Mouse (Mus musculus) right cerebral cortex, postnatal 36 days (tissue): ENCODE measurements around the gene Cab39l.
"Not testable (repeated sequence)": the region's sequence is repeated elsewhere in the genome, so short reads cannot be mapped to it uniquely, and the experiment has no call there.

Experiments used
- DNase-seq, 2 experiments: peaks; one replicate each; pipeline ENCODE4 v3.0.0; 2022; ENCODE audit warnings: low spot score in 2 of 2, mixed read lengths in 1 of 2

The Cab39l gene

DNA sequence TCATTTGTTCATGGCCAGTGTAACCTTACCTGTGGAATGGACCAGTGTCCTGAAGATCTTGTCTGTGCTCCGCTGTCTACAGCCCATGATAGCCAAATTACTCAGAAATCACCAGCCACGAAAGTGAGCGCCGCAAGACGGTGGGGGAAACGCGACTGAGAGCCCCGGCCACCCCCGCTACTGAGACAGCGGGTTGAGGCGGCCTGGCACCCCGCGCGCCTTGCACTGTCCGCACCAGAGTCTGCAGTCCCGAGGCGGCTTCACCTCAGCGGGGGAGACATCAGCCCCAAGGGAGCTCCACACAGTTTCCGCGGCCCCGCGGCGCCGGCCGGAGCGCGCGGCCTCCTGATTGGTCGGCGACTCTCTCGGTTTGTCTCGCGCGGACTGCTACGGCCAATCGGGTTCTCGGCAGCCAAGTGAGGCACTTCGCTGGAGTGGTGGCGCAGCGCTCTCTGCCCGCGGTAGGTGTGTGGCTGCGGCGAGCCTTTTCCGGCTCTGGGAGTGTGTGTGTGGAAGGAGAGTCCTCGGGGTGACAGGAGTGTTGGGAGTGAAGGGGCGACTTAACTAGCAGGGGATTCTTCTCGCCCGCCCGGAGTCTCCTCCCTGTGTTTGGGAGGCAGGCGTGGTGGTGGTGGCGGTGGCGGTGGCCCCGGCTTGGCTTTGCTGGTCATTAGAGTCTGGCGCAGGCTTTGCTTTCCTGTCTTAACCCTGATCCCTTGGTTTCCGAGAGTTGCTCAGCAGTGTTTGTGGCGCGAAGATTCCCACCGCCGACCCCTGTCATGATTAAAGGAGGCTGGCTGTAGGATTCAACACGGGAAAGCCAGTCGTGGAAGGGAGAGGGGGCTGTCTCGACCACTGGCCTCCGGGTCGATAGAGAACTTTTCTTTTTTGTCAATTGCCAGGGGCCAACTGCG, at the start of gene Cab39l, which contains the start of gene Setdb2:
TSS of gene Cab39l (plus strand) at position 415 of the 914 bp plus-strand sequence.
TSS of gene Setdb2 (minus strand) at position 327 of the 914 bp plus-strand sequence.
- peak; percentile 93 to 95 for DNase-seq

DNA sequence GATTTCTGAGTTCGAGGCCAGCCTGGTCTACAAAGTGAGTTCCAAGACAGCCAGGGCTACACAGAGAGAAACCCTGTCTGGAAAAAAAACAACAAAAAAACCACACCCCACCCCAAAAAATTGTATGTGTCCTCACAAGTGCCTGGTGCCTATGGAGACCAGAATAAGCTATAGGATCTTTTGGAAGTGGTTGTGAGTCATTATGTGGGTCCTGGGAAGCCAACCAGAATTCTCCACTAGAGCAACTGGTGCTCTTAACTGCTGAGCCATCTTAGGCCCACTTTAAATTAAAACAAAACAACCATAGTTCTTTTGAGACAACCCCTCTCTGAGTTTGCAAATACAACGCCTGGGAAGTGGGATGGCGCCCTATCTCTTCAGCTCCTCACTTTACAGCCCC, 45.5 kb upstream of the Cab39l start, which contains the start of gene Phf11c:
TSS of gene Phf11c (minus strand) at position 101 of the 400 bp plus-strand sequence.
- no peak for DNase-seq

DNA sequence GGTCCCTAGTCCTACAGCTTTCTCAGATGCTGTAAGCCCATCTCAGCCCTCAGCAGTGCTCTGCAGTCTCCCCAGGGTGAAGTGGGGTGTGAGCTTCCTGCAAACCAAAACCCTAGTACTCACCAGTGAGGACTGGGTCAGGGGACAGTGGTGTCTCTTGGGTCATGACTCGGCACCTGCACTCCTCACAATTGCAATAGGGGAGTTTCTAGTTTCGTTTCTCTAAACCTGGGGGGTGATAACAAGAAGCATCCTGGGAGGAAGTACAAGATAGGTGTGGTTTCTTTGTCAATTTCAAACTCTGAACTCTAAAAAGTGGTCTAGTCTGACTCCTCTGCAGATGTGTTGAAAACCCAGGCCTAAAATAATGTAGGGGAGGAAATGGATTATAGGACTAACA, 43.8 kb upstream of the Cab39l start:
- no peak for DNase-seq

DNA sequence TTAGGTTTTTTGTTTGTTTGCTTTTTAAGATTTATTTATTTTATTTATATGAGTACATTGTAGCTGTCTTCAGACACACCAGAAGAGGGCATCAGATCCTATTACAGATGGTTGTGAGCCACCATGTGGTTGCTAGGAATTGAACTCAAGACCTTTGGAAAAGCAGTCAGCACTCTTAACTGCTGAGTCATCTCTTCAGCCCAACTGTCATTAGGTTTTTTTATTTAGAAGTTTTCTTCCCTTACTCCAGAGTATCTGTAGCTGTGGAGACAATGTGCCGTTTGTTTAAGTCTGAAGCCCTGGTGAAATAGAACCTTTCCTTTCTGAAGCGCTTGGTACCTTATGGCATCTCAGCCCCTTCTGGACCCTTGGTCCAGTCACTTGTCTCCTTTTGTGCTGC, 25.8 kb upstream of the Cab39l start:
- not testable (repeated sequence) for DNase-seq

DNA sequence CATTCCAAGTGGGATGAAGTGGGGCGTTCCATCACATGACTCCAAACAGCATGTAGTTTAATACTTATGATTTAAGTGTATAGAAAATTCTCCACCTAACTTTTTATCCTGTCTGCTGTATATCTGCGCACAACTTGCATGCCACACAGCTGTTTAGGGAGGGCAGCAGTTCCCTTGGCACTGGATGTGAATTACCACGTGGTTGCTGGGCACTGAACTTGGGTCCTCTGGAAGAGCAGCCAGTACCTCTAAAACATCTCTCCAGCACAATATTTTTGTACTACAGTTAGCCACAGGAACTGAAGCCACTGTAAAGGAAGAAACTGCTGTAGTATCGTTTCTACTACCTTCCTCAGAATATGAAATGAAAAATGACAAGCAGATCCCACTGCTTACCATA, 22.6 kb upstream of the Cab39l start:
- no peak for DNase-seq

DNA sequence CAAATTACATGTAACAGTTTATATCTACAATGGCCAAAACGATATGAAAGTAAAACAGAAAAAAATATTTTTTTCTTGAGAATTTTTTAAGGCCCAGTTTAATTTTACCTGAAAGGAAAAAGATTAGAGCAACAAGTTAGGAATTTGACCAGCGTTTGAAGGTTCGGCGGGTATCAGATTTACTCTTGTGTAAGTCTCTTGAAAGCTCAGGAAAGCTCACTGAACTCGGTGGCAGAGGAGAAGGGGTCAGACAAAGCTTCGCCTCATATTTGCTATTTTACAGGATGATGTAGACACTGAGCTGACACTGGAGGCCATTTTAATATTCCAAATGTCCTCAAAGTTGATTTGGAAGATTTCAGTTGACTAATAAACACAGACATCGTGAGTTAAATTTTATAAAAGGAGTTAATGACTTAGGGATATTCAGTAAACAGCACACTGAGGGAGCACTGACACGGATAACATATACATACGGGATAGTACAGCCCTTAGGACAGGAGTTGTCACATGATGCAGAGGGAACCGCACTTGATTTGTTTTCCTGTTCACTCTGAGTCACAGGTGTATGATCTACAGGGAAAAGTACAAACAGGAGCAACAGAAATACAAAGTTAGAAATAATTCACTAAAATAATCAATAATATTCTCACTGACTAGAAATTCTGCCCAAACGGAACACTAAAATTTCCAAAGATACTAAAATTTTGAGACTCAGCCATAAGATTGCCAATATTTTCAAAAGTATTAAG, 17.7 kb upstream of the Cab39l start:
- DNase-seq, result no peak

DNA sequence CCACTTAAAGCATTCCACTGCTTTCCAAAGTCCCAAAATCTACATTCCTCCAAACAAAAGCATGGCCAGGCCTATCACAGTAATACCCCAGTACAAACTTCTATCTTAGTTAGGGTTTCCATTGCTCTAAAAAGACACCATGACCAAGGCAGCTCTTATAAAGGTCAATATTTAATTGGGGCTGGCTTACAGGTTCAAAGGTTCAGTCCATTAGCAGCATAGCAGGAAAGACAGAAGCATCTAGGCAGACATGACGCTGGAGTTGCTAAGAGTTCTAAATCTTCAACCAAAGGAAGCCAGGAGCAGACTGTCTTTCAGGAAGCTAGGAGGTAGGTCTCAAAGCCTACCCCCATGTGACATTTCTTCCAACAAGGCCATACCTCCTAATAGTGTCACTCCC, 10.2 kb upstream of the Cab39l start:
- DNase-seq, result no peak

DNA sequence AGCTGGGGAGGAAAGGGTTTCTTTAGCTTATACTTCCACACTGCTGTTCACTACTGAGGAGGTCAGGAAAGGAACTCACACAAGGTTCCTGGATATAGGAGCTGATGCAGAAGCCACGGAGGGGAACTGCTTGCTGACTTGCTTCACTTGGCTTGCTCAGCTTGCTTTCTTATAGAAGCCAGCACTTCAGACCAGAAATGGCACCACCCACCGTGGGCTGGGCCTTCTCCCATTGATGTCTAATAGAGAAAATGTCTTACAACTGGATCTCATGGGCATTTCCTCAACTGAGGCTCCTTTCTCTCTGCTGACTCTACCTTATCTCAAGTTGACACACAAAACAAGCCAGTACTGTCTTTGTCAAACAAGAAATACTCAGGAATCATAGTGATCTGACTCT, 6.9 kb upstream of the Cab39l start:
- DNase-seq, result no peak

DNA sequence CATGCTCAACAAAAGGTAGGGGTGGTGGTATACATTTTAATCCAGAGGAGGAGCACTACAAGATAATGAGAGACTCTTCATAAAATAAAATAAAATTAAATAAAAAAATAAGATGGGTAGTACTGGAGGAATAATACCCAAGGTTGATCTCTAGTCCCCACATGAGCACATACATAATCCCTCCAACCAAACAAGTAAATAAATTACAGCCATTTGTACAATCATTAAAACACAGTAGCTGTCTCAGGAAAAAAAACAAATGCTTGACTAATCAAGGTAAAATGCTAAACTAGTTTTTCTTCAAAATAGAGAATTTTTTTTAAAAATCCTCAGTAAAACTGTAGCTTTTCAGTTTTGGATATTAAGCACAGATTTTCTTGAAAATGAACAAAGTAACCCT, 5.6 kb upstream of the Cab39l start:
- no peak for DNase-seq

DNA sequence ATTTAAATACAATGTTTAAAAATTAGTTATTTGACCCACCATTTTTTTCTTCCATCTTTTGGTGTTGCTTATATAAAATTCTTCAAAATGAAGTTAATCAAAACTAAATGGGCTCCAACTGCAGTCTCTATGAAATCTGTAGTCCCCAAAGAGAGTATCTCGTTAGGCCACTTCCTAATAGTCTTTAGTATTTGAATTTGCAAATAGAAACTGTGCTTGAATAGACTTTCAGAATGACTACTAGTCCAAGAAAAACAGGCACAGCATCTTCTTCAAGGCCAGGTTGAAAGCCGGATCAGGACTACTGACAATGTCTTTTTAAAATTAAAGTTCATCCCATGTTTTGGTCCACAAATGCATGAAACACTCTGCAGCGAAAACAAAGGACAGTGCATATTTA, 3.4 kb upstream of the Cab39l start:
- DNase-seq, result no peak

DNA sequence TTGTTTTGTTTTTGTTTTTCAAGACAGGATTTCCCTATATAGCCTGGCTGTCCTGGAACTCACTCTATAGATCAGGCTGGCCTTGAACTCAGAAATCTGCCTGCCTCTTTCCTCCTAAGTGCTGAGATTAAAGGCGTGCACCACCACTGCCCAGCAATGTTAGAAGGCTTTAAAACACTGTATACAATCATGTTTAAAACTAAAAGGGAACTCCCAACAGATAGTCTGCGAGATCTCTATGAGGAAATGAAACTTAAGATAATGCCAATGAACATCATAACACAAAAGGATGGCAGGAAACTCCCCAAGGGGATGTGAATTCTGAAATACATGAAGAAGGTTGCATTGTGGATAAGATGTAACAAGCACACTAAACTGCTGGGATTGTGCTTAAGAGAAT, 2.3 kb upstream of the Cab39l start:
- DNase-seq, result no peak

DNA sequence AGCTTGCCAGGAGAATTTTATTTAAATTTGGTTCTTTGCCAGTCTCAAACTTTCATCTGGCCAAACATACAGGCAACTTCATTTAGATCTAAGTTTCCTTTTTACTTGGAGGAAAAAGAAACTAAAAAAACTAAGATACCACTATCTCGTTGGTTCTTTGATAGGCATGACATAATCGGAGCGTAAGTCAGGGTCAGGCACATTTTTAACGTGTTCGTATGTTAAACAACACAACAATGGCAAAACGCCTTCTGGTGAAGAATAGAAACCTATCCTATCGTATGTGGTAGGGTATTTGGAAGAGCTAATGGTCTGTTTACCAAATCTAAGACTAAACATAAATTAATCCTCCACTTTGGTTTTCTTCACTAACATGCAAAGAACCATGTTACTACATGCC, 733 bp upstream of the Cab39l start:
- no peak for DNase-seq

DNA sequence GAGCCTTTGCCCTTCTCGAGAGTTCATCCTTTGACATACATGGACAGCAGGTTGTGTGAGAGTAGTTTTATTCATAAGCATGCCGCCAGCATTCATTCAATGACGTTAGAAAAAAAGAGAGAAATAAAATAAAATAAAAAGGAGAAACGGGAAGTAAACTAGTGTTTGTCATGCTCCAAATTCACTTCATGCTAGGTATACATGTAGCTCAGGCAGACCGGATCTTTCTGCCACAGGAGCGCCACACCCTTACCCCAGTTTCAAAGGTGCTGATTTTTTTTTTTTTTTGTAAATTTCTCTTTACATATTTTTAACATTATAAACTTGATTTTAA, 667 bp downstream of the Cab39l start:
- no peak for DNase-seq

DNA sequence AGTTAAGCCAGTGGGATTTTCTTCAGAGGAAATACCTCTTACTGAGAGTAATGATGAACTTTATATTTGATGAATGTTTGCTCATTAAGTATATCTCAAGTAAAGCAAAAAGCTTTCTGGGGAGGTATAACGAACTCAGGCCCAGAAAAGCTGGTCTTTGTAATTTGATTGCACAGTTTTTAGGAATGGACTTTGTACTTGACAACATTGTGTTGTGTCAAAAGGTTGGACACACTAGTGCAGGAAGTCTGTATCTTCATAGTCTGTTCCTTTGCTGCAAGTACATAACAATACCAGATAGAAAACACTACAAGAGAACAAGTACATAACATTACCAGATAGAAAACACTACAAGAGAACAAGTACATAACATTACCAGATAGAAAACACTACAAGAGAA, 4.6 kb downstream of the Cab39l start:
- DNase-seq, result no peak

DNA sequence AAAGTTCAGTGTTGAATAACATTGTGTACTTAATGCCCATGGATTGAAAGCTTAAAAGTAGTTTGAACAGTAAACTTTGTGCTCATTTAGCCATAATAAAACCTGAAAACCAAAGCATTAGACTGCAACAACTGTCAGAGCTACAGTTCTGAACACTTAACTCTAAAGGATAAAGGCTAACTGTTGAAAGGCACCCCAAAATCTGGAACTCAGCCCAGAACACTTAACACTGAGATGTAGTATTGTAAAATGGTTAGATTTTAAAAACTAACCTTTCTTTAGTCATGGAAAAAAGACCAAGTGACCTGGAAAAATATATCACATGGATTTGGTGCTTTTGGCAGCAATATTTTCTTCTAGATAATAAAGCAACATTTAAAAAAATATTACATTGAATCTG, 7.2 kb downstream of the Cab39l start:
- no peak for DNase-seq

DNA sequence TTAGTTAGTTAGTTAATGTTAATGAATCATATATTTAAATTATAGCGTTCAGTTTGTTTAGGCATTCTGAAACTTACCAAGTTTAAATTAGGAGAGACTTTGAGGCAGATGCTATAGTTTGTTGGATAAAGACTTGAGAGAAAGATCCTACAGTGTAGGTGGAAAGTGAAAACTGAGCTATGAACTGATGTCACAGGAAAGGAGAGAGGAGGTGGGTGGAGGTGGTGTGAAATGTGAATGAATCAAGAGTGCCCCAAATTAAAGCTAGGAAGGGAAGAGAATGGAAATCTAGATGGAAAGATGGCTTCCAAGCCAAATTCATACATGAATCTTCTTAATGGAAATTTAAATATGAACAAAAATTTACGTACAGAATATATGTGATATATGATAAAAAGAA, 25.7 kb downstream of the Cab39l start:
- DNase-seq, result no peak

DNA sequence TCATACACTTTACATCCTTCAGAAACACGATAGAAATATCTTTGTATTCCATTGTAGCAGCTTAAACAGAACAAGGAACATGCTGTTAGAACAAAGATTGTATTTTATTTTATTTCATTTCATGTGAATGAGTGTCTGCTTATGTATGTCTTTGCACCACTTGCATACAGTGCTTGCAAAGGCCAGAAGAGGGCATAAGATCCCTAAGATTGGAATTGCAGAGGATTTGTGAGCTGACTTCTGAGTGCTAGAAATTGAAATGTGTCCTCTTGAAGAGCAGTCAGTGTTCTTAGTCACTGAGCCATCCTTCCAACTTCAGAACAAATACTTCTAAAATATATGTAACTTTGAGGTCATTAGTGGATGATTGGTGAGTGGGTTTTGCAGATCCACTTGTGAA, 27.0 kb downstream of the Cab39l start:
- no peak for DNase-seq

DNA sequence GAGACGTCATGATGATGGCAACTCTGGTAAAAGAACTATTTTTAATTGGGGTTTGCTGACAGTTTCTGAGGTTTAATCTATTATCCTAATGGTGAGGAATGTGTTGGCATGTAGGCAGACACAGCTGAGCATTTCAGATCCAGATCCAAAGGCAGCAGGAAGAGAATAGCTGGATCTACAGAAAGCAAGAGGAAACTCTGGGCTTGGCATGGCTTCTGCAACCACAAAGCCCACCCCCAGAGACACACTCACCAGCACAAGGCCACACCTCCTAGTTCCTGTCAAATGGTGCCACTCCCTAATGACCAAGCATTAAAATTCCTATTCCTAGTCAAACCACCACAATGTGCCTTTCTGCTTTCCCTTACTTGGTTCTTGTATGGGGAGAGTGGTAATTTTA, 30.0 kb downstream of the Cab39l start:
- no peak for DNase-seq

DNA sequence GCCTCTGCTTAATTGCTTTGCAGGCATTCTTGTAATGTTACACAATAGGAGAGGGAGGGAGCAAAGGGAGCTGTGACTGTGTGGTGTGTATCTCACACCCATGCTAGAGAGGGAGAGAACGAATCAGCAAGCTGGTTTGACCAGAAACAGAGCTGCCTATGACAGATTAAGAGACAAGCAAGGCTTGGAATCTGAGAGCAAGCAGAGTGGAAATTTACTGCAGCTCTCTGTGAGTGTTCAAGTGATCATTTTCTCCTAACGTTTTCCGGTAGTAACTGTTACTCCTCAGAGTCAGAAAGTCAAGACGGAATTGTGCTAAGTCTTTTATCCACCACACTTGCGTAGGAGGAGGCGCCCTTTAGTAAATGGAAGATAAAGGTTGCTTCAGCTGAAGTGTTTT, 37.9 kb downstream of the Cab39l start:
- DNase-seq, result peak in 1 of 2 experiments; percentile 20

DNA sequence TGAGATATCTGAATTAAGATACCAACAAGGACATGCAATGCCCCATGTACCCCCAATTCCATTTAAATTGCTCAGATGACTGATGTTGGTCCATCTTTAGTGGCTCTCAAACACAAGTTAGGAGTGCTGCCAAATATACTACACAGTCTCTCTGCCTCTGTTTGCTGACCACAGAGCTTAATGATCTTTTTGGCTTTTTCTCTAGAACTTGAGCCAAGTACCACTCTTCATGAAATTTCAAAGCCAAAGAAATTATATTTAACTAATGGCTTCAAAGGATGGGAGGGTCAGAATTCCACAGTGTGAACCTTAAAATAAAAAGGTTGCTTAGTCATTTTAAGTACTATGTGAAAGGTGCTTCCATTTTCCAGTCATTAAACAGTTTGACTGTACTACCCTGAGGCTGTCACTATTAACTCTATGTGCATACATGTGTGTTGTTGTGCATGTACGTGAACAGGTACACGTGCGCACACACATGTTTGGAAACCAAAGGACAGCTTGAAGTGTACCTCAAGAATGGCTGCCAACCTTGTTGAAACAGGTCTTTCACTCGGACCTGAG, 44.6 kb downstream of the Cab39l start:
- no peak for DNase-seq

DNA sequence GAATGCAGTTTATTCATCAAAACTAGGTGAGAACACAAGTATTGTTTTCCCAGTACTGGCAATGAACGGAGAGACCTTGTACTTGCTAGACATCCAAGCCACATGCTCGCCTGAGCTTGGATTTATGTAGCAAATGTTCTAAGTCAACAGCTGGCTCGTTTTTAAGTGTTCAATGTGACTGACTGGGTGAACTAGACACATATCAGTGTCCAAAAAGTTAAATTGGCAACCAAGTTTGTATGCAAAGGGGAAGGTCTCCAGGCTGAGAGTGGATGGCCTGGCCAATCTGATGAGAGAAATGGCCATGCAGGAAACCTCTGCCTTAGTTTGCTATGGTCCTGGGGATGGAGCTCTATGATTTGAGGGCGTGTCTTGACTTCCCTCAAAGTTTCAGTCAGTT, 51.6 kb downstream of the Cab39l start:
- no peak for DNase-seq

DNA sequence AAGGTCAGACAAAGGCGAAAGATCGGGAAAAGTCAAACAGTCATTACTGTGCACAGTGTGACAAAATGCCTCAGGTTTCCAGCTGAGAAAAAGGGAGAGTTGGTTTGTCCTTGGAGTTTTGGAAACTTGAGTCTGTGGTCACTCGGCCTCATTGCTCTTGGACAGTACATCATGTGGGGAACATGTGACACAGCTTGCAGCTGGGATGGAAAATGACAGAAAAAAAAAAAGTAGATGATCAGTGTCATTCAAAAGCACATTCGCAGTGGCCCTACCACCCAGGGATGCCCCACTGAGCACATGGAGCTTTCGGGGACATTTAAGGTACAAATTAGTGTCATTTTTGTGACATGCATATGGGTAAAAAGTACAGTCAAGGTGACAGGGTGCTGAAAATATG, 57.2 kb downstream of the Cab39l start:
- no peak for DNase-seq

DNA sequence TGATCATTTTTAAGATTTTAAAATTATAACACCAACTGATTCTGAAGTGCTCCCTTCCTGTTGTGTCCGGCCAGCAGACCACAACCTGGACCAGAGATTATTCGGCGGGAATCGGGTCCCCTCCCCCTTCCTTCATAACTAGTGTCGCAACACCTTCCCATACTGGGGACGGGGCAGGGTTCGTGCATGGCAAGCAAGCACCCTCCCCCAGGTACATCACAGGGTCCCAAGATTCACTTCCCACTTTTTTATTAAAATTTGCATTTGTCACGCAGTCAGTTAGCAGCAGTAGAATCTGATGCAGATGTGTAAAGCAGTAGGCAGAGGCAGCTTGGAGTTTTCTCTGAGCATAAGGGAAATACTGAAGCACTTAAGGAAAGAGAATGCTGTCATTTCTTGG, 64.1 kb downstream of the Cab39l start:
- no peak for DNase-seq
